Mouse (Mus musculus) heart, postnatal 4 days (tissue): ENCODE data around the gene Prpf4b. TPM values are rescaled to one million over a fixed set of nuclear protein-coding genes. Genes with fewer than 3 reads are reported as not detected.
"Not testable (repeated sequence)": the region's sequence is repeated elsewhere in the genome, so short reads cannot be mapped to it uniquely, and the experiment has no call there.

Source experiments
- DNase-seq: peaks from one replicate; pipeline ENCODE4 v3.0.0; 2021
- total RNA-seq, 2 experiments: library from RNA; stranded (reverse); gene quantifications; 2 replicates each; pipeline ENCODE4 v1.2.3; 2021

The Prpf4b gene
- 10 to 100 TPM; 49.3 to 51.7 TPM for total RNA-seq

GRCm38 (mm10) chr13:34875166-34875710, at the start of gene Prpf4b:
Prpf4b (plus strand) TSS chr13:34875302.
- DNase-seq = peak; percentile 95

GRCm38 (mm10) chr13:34826760-34827690, 48.1 kb upstream of the Prpf4b start:
- no peak for DNase-seq

GRCm38 (mm10) chr13:34827988-34828882, 46.9 kb upstream of the Prpf4b start:
- no peak for DNase-seq

- DNase-seq = no peak
Observed at GRCm38 (mm10) chr13:34842851-34843250, 32.3 kb upstream of the Prpf4b start.

- no peak for DNase-seq
Observed at GRCm38 (mm10) chr13:34850759-34851158, 24.3 kb upstream of the Prpf4b start.

GRCm38 (mm10) chr13:34851191-34851784, 23.8 kb upstream of the Prpf4b start:
- no peak for DNase-seq

GRCm38 (mm10) chr13:34857526-34857925, 17.6 kb upstream of the Prpf4b start:
- DNase-seq = peak; percentile 39

GRCm38 (mm10) chr13:34859406-34859805, 15.7 kb upstream of the Prpf4b start:
- no peak for DNase-seq

- DNase-seq = not testable (repeated sequence)
Observed at GRCm38 (mm10) chr13:34861166-34861565, 13.9 kb upstream of the Prpf4b start.

GRCm38 (mm10) chr13:34864420-34865169, 10.5 kb upstream of the Prpf4b start:
- peak; percentile 32 for DNase-seq

GRCm38 (mm10) chr13:34873801-34874681, 1.1 kb upstream of the Prpf4b start:
- DNase-seq = peak; percentile 96

GRCm38 (mm10) chr13:34874736-34875135, 366 bp upstream of the Prpf4b start:
- peak; percentile 33 for DNase-seq

GRCm38 (mm10) chr13:34875741-34876445, 791 bp downstream of the Prpf4b start:
- DNase-seq = peak; percentile 76

- no peak for DNase-seq
Observed at GRCm38 (mm10) chr13:34876481-34876880, 1.4 kb downstream of the Prpf4b start.

- DNase-seq = no peak
Observed at GRCm38 (mm10) chr13:34892871-34893270, 17.8 kb downstream of the Prpf4b start.

GRCm38 (mm10) chr13:34914614-34915013, 39.5 kb downstream of the Prpf4b start:
- DNase-seq = no peak

- DNase-seq = peak; percentile 16
Observed at GRCm38 (mm10) chr13:34916520-34917167, 41.5 kb downstream of the Prpf4b start.

- no peak for DNase-seq
Observed at GRCm38 (mm10) chr13:34924210-34924609, 49.1 kb downstream of the Prpf4b start, which contains the start of the genes Fam217a and 4933417A18Rik. Fam217a (minus strand) TSS chr13:34924310. 4933417A18Rik (plus strand) TSS chr13:34924409.
